Mouse (Mus musculus) ES-Bruce4 (cell line): Measurements from ENCODE around the gene Hnrnpul1. TPM values are rescaled to one million over a fixed set of nuclear protein-coding genes. Genes with fewer than 3 reads are reported as not detected.

Experiments
- H3K27ac ChIP-seq: 2 replicates; pipeline ENCODE4 v1.5.1; 2012; ENCODE audit warnings: low read length, inconsistent platforms; ENCODE audit not compliant: insufficient read depth
- H3K27me3 ChIP-seq: 2 replicates; pipeline ENCODE4 v1.6.1; 2012; ENCODE audit warnings: mild to moderate bottlenecking, low read length, inconsistent platforms; ENCODE audit not compliant: control insufficient read depth, poor library complexity, insufficient read depth, severe bottlenecking
- H3K36me3 ChIP-seq: 2 replicates; pipeline ENCODE4 v1.6.1; 2012; ENCODE audit warnings: inconsistent platforms, mild to moderate bottlenecking, low read length, moderate library complexity; ENCODE audit not compliant: control insufficient read depth, poor library complexity, insufficient read depth, severe bottlenecking
- H3K4me1 ChIP-seq: one replicate; pipeline ENCODE4 v1.8.1; 2011; ENCODE audit warnings: low read length; ENCODE audit not compliant: control insufficient read depth, insufficient read depth
- H3K4me3 ChIP-seq: 2 replicates; pipeline ENCODE4 v1.5.1; 2011; ENCODE audit warnings: low read depth, mild to moderate bottlenecking, low read length
- H3K9ac ChIP-seq: 2 replicates; pipeline ENCODE4 v1.6.1; 2012; ENCODE audit warnings: low read depth, mild to moderate bottlenecking, inconsistent platforms; ENCODE audit not compliant: poor library complexity, severe bottlenecking
- H3K9me3 ChIP-seq: replicated peaks from 2 replicates; pipeline ENCODE4 v1.6.1; 2012; ENCODE audit warnings: mild to moderate bottlenecking, low read length, inconsistent platforms; ENCODE audit not compliant: control insufficient read depth, poor library complexity, insufficient read depth, severe bottlenecking
- CTCF ChIP-seq: IDR thresholded peaks from one replicate; pipeline ENCODE4 v1.8.1; 2011; ENCODE audit warnings: low read depth, low read length
- EP300 ChIP-seq: IDR thresholded peaks from 2 replicates; pipeline ENCODE4 v1.6.1; 2011; ENCODE audit warnings: low read depth, low read length; ENCODE audit not compliant: insufficient read depth
- POLR2A ChIP-seq: IDR thresholded peaks from one replicate; pipeline ENCODE4 v1.8.1; 2011; ENCODE audit warnings: low read length; ENCODE audit not compliant: insufficient read depth
- polyA plus RNA-seq: library from polyadenylated mRNA; stranded (reverse); fragments of >200 nt; gene quantifications from 2 replicates; pipeline ENCODE4 v1.2.4, GENCODE M21; 2011; ENCODE audit warnings: low read depth; ENCODE audit not compliant: missing spikeins, insufficient read depth, insufficient read length

The Hnrnpul1 gene
- polyA plus RNA-seq, 1 experiment: 155 TPM

GRCm38 (mm10) chr7:25764221-25764620, 9.7 kb upstream of the Hnrnpul1 start:
- no peaks in the 10 kb centered on the region for H3K9me3 ChIP-seq
- no peaks in the 10 kb centered on the region for H3K36me3 ChIP-seq
- no peak overlapping the region for H3K4me3 ChIP-seq
- H3K9ac ChIP-seq: no peak overlapping the region
- H3K4me1 ChIP-seq: peaks cover 2% of the 10 kb centered on the region
- H3K27ac ChIP-seq: no peak overlapping the region
- H3K27me3 ChIP-seq: no peaks in the 10 kb centered on the region
- no peak for TF ChIP-seq EP300
- no peak for TF ChIP-seq POLR2A
- TF ChIP-seq CTCF: no peak

GRCm38 (mm10) chr7:25763678-25764077, 9.1 kb upstream of the Hnrnpul1 start:
- Histone ChIP-seq H3K27me3 (no peaks in the 10 kb centered on the region), H3K9me3 (no peaks in the 10 kb centered on the region), H3K9ac (no peak overlapping the region), H3K36me3 (no peaks in the 10 kb centered on the region), H3K4me3 (no peak overlapping the region), H3K27ac (no peak overlapping the region), H3K4me1 (peaks cover 2% of the 10 kb centered on the region)
- TF ChIP-seq POLR2A (no peak), EP300 (no peak), CTCF (no peak)

DNA sequence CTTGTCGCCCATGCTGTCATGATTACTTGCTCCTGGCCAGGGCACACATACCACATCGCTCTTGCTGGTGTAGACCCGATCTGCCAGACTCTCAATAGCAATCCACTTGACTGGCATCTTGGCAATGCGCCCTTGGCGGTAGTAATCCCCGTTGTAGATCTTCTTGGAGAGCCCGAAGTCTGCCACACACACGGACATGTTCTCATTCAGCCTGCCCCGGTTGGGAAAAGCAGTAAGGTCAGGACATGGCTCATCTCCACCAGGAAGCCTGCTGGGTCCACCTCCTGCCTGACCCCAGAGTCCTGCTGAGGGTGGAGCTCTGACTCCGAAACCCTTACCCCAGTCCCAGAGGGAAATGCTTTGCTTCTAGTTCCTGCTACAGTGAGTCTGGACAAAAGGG, 6.8 kb upstream of the Hnrnpul1 start:
- Histone ChIP-seq H3K27me3 (no peaks in the 10 kb centered on the region), H3K27ac (no peak overlapping the region), H3K4me3 (no peak overlapping the region), H3K9ac (no peak overlapping the region), H3K36me3 (no peaks in the 10 kb centered on the region), H3K4me1 (peaks cover 2% of the 10 kb centered on the region), H3K9me3 (no peaks in the 10 kb centered on the region)
- TF ChIP-seq POLR2A (no peak), EP300 (no peak), CTCF (no peak)

DNA sequence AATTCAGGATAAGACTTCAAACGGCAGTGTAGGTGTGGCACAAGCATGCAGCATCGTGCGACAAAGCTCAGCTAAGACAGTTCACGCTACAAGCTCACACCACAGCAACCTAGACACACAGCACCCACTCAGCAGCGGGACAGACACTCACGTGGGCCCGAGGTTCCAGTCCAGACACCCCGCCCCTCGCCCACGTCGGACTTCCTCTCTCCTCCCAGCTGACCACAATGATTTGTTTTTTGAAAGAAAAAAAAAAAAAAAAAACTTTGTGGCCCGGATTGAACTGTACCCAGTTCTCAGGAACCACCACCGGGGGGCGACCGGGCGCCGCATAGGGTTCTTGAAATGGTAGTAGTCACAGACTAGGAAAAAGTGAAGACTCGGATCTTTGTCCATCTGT, 1.5 kb upstream of the Hnrnpul1 start:
- peaks cover 6% of the 10 kb centered on the region; the same call in 1 of the 2 replicates for H3K36me3 ChIP-seq
- no peaks in the 10 kb centered on the region for H3K9me3 ChIP-seq
- no peaks in the 10 kb centered on the region for H3K4me1 ChIP-seq
- TF ChIP-seq EP300 (no peak), POLR2A (peak; percentile 55), CTCF (peak; percentile 57)
- H3K27me3 ChIP-seq: no peaks in the 10 kb centered on the region
- H3K4me3 ChIP-seq: peak overlapping the region; percentile 67
- H3K9ac ChIP-seq: peak overlapping the region; percentile 99
- peak overlapping the region; percentile 92 for H3K27ac ChIP-seq

- Histone ChIP-seq H3K4me1 (no peaks in the 10 kb centered on the region), H3K36me3 (peaks cover 11% of the 10 kb centered on the region)
- TF ChIP-seq POLR2A: no peak
Measured at GRCm38 (mm10) chr7:25755468-25755833, 894 bp upstream of the Hnrnpul1 start.

GRCm38 (mm10) chr7:25754439-25754737, 169 bp downstream of the Hnrnpul1 start:
- Histone ChIP-seq H3K27me3 (no peaks in the 10 kb centered on the region), H3K4me1 (no peaks in the 10 kb centered on the region), H3K4me3 (peak overlapping the region; percentile 87), H3K27ac (peak overlapping the region; percentile 33; the same call in 1 of the 2 replicates), H3K9me3 (no peaks in the 10 kb centered on the region), H3K9ac (peak overlapping the region; percentile 99), H3K36me3 (peaks cover 20% of the 10 kb centered on the region)
- TF ChIP-seq CTCF: no peak
- TF ChIP-seq EP300: no peak
- TF ChIP-seq POLR2A: no peak

More at GRCm38 (mm10) chr7:25755468-25755833, 894 bp upstream of the Hnrnpul1 start:
- peak overlapping the region; percentile 99 for H3K9ac ChIP-seq
- no peaks in the 10 kb centered on the region for H3K9me3 ChIP-seq
- no peaks in the 10 kb centered on the region for H3K27me3 ChIP-seq
- H3K27ac ChIP-seq: peak overlapping the region; percentile 92
- peak overlapping the region; percentile 67 for H3K4me3 ChIP-seq
